ENCODE assay signal across 7 mouse cellular contexts in genomic region chr9:99357561-99357920, GRCm38 (mm10). TPM values are rescaled to one million over a fixed set of nuclear protein-coding genes. Genes with fewer than 3 reads are reported as not detected.
DNase-seq lines count a peak whose midpoint lies in the region; ATAC-seq and TF ChIP-seq lines count a peak whose summit lies in the region.

No protein-coding gene starts in this region.

- no peak for DNase-seq in lung, adult 18-20 months
- DNase-seq in limb, embryonic 14.5 days (ENCODE audit: low spot score), result no peak
- no peak for DNase-seq in gastrocnemius, postnatal 36 days
- no peak for DNase-seq in adrenal gland, postnatal 10 days

- H3K4me1 ChIP-seq in lung, embryonic 16.5 days (replicated peaks; ENCODE audit: control insufficient read depth, insufficient read depth, low read length), result peaks cover 13% of the 10 kb centered on the region
- H3K4me1 ChIP-seq in forebrain, embryonic 13.5 days, result peaks cover 14% of the 10 kb centered on the region
- peaks cover 9% of the 10 kb centered on the region; the same call in 1 of the 2 replicates for H3K4me1 ChIP-seq in limb, embryonic 14.5 days (ENCODE audit: control insufficient read depth, insufficient read depth, low read length)
- H3K4me1 ChIP-seq in stomach, embryonic 14.5 days (ENCODE audit: control insufficient read depth, insufficient read depth, low read length), result peaks cover 12% of the 10 kb centered on the region; the same call in 1 of the 2 replicates

- no peak overlapping the region for H3K27ac ChIP-seq in lung, embryonic 16.5 days (ENCODE audit: low read length)
- no peak overlapping the region for H3K27ac ChIP-seq in forebrain, embryonic 13.5 days
- H3K27ac ChIP-seq in limb, embryonic 14.5 days (replicated peaks; ENCODE audit: low read depth, low read length), result no peak overlapping the region
- H3K27ac ChIP-seq in stomach, embryonic 14.5 days (ENCODE audit: low read length), result no peak overlapping the region

- H3K9ac ChIP-seq in lung, embryonic 16.5 days (ENCODE audit: low read length), result peak overlapping the region; percentile 56
- peak overlapping the region; percentile 57 for H3K9ac ChIP-seq in forebrain, embryonic 13.5 days
- peak overlapping the region; percentile 50 for H3K9ac ChIP-seq in limb, embryonic 14.5 days (ENCODE audit: low read depth, low read length, severe bottlenecking)
- peak overlapping the region; percentile 21; the same call in 1 of the 2 replicates for H3K9ac ChIP-seq in stomach, embryonic 14.5 days (replicated peaks; ENCODE audit: low read depth, low read length)

- peak overlapping the region; percentile 86 for H3K4me2 ChIP-seq in lung, embryonic 16.5 days (ENCODE audit: low read depth, low read length)
- H3K4me2 ChIP-seq in forebrain, embryonic 13.5 days, result peak overlapping the region; percentile 90
- peak overlapping the region; percentile 99 for H3K4me2 ChIP-seq in limb, embryonic 14.5 days (replicated peaks; ENCODE audit: low read depth, low read length, severe bottlenecking)
- H3K4me2 ChIP-seq in stomach, embryonic 14.5 days (replicated peaks; ENCODE audit: low read depth, low read length), result peak overlapping the region; percentile 97

- H3K4me3 ChIP-seq in lung, embryonic 16.5 days (ENCODE audit: low read length), result peak overlapping the region; percentile 51
- H3K4me3 ChIP-seq in forebrain, embryonic 13.5 days, result peak overlapping the region; percentile 45
- H3K4me3 ChIP-seq in limb, embryonic 14.5 days (replicated peaks; ENCODE audit: low read length), result peak overlapping the region; percentile 48
- peak overlapping the region; percentile 44 for H3K4me3 ChIP-seq in stomach, embryonic 14.5 days (ENCODE audit: low read depth, low read length)

- H3K27me3 ChIP-seq in lung, embryonic 16.5 days (ENCODE audit: control insufficient read depth, insufficient read depth, low read depth, low read length), result peaks cover 33% of the 10 kb centered on the region
- H3K27me3 ChIP-seq in forebrain, embryonic 13.5 days, result peaks cover 47% of the 10 kb centered on the region
- peaks cover 36% of the 10 kb centered on the region for H3K27me3 ChIP-seq in limb, embryonic 14.5 days (ENCODE audit: control insufficient read depth, insufficient read depth, low read length)
- peaks cover 28% of the 10 kb centered on the region for H3K27me3 ChIP-seq in stomach, embryonic 14.5 days (ENCODE audit: control insufficient read depth, insufficient read depth, low read length)

- H3K9me3 ChIP-seq in lung, embryonic 16.5 days (ENCODE audit: control insufficient read depth, low read length), result no peaks in the 10 kb centered on the region
- H3K9me3 ChIP-seq in forebrain, embryonic 13.5 days (replicated peaks), result no peaks in the 10 kb centered on the region
- no peaks in the 10 kb centered on the region for H3K9me3 ChIP-seq in limb, embryonic 14.5 days (ENCODE audit: control insufficient read depth, low read length)
- no peaks in the 10 kb centered on the region for H3K9me3 ChIP-seq in stomach, embryonic 14.5 days (ENCODE audit: control insufficient read depth, low read depth, low read length)

- WGBS in lung, embryonic 16.5 days, result 3% methylated on average over 19 of the region's 19 CpGs
- 4% methylated on average over 19 of the region's 19 CpGs for WGBS in forebrain, embryonic 13.5 days
- 6% methylated on average over 19 of the region's 19 CpGs for WGBS in limb, embryonic 14.5 days
- 4% methylated on average over 19 of the region's 19 CpGs for WGBS in stomach, embryonic 14.5 days

- peak; percentile 37; the same call in 1 of the 2 replicates for ATAC-seq in lung, embryonic 16.5 days (ENCODE audit: low read depth)
- peak; percentile 36; the same call in 1 of the 2 replicates for ATAC-seq in forebrain, embryonic 13.5 days
- no peak for ATAC-seq in limb, embryonic 14.5 days (ENCODE audit: low FRiP score, low read depth)
- ATAC-seq in stomach, embryonic 14.5 days (ENCODE audit: insufficient number of reproducible peaks, insufficient read depth, low FRiP score, low read depth), result peak; percentile 38; the same call in 1 of the 2 replicates

- H3K36me3 ChIP-seq in lung, embryonic 16.5 days (ENCODE audit: control insufficient read depth, insufficient read depth, low read length), result no peaks in the 10 kb centered on the region
- no peaks in the 10 kb centered on the region for H3K36me3 ChIP-seq in forebrain, embryonic 13.5 days (ENCODE audit: poor library complexity, severe bottlenecking)
- no peaks in the 10 kb centered on the region for H3K36me3 ChIP-seq in limb, embryonic 14.5 days (ENCODE audit: control insufficient read depth, insufficient read depth, low read length)
- no peaks in the 10 kb centered on the region for H3K36me3 ChIP-seq in stomach, embryonic 14.5 days (ENCODE audit: control insufficient read depth, insufficient read depth, low read length)

- no peak for TF ChIP-seq POLR2A in limb, embryonic 14.5 days (IDR thresholded peaks at IDR 0.05; ENCODE audit: borderline replicate concordance, extremely low read depth, insufficient read depth, insufficient read length)

- intact Hi-C loops in gastrocnemius, postnatal 36 days (cut with DNase I), result no loop called here

RNA-seq across cellular contexts. Expression of gene Esyt3, which starts 0.8 kb away (rescaled TPM):
- polyA plus RNA-seq in lung, embryonic 16.5 days (2015; fragmentation: Nextera tagmentation; extraction: Ambion mirVana), result 0.65 and 0.70 TPM in 2 replicates
- 0.26 and 0.31 TPM in 2 replicates for polyA plus RNA-seq in forebrain, embryonic 13.5 days (2015; fragmentation: Nextera tagmentation; extraction: Ambion mirVana)
- polyA plus RNA-seq in limb, embryonic 14.5 days (2012; rRNA removed), result 1.1 and 1.2 TPM in 2 replicates
- polyA plus RNA-seq in limb, embryonic 14.5 days (2014; fragmentation: Nextera tagmentation; extraction: Ambion mirVana), result 0.59 and 0.69 TPM in 2 replicates
- polyA plus RNA-seq in stomach, embryonic 14.5 days (2014; fragmentation: Nextera tagmentation; extraction: Ambion mirVana), result 0.29 and 0.58 TPM in 2 replicates
- total RNA-seq in gastrocnemius, postnatal 36 days (2021), result not detected
- total RNA-seq in adrenal gland, postnatal 10 days (2021), result 1 to 10 TPM in 1 of 2 experiments, under 1 TPM in 1; 0.51 to 2.1 TPM
